Mouse (Mus musculus) adrenal gland, adult 8-10 months (tissue): Measurements from ENCODE around the gene Abca8b. TPM values are rescaled to one million over a fixed set of nuclear protein-coding genes. Genes with fewer than 3 reads are reported as not detected.
"Not testable (repeated sequence)": the region's sequence is repeated elsewhere in the genome, so short reads cannot be mapped to it uniquely, and the experiment has no call there.

Experiments
- DNase-seq: peaks from one replicate; pipeline ENCODE4 v3.0.0; 2022
- total RNA-seq, 4 experiments: library from RNA; stranded (reverse); gene quantifications; 2 replicates each; pipeline ENCODE4 v1.2.4; 2022

Abca8b gene
- total RNA-seq, 4 experiments from 2014 or later: 7.6 to 19.8 (median 11.6) TPM

- not testable (repeated sequence) for DNase-seq
These were observed 82.5 kb downstream of the Abca8b start for GRCm38 (mm10) chr11:109913156-109913555.

- not testable (repeated sequence) for DNase-seq
These were observed 83.5 kb downstream of the Abca8b start for GRCm38 (mm10) chr11:109912118-109912517.

GRCm38 (mm10) chr11:109909801-109910200 lies 85.8 kb downstream of the Abca8b start:
- DNase-seq: no peak

- no peak for DNase-seq
These were observed 87.2 kb downstream of the Abca8b start for GRCm38 (mm10) chr11:109908207-109909031.

GRCm38 (mm10) chr11:109907508-109907907 lies 88.1 kb downstream of the Abca8b start:
- no peak for DNase-seq

GRCm38 (mm10) chr11:109902616-109903598 lies 92.7 kb downstream of the Abca8b start:
- no peak for DNase-seq

GRCm38 (mm10) chr11:109900491-109901241 lies 95.0 kb downstream of the Abca8b start:
- DNase-seq: no peak

- no peak for DNase-seq
These were observed 96.7 kb downstream of the Abca8b start for GRCm38 (mm10) chr11:109898791-109899467.

- no peak for DNase-seq
These were observed 99.6 kb downstream of the Abca8b start for GRCm38 (mm10) chr11:109895952-109896530.

GRCm38 (mm10) chr11:109895496-109895895 lies 100.1 kb downstream of the Abca8b start:
- DNase-seq: no peak

GRCm38 (mm10) chr11:109893894-109894804 lies 101.5 kb downstream of the Abca8b start:
- no peak for DNase-seq

- no peak for DNase-seq
These were observed 103.7 kb downstream of the Abca8b start for GRCm38 (mm10) chr11:109891989-109892386.

GRCm38 (mm10) chr11:109891371-109891988 lies 104.2 kb downstream of the Abca8b start:
- no peak for DNase-seq

GRCm38 (mm10) chr11:109889595-109889994 lies 106.0 kb downstream of the Abca8b start:
- DNase-seq: no peak

GRCm38 (mm10) chr11:109886757-109887156 lies 108.9 kb downstream of the Abca8b start:
- DNase-seq: no peak

GRCm38 (mm10) chr11:109885521-109885920 lies 110.1 kb downstream of the Abca8b start:
- no peak for DNase-seq

- no peak for DNase-seq
These were observed 110.8 kb downstream of the Abca8b start for GRCm38 (mm10) chr11:109884801-109885200.

GRCm38 (mm10) chr11:109884126-109884525 lies 111.5 kb downstream of the Abca8b start:
- DNase-seq: no peak
